Mouse (Mus musculus) heart, embryonic 15.5 days (tissue): ENCODE data around the gene Serpinb9b. TPM values are rescaled to one million over a fixed set of nuclear protein-coding genes. Genes with fewer than 3 reads are reported as not detected.
"Not testable (repeated sequence)": the region's sequence is repeated elsewhere in the genome, so short reads cannot be mapped to it uniquely, and the experiment has no call there.

Experiments used
- ATAC-seq: fragments of 200-750 bp; cut with Nextera tagmentation; replicated peaks from 2 replicates; pipeline ENCODE4 v1.8.0; 2017; ENCODE audit warnings: low read depth, moderate TSS enrichment; ENCODE audit not compliant: insufficient number of reproducible peaks, insufficient read depth, low FRiP score
- H3K27ac ChIP-seq: fragments of 300-500 bp; sonication (generic); 2 replicates; pipeline ENCODE4 v1.5.1; 2015; ENCODE audit warnings: mild to moderate bottlenecking, inconsistent platforms
- H3K27me3 ChIP-seq: fragments of 300-500 bp; sonication (generic); 2 replicates; pipeline ENCODE4 v1.6.1; 2015; ENCODE audit warnings: inconsistent platforms
- H3K36me3 ChIP-seq: fragments of 300-500 bp; sonication (generic); 2 replicates; pipeline ENCODE4 v1.6.1; 2015; ENCODE audit warnings: mild to moderate bottlenecking, inconsistent platforms
- H3K4me1 ChIP-seq: fragments of 300-500 bp; sonication (generic); replicated peaks from 2 replicates; pipeline ENCODE4 v1.6.1; 2015; ENCODE audit warnings: inconsistent platforms
- H3K4me2 ChIP-seq: fragments of 300-500 bp; sonication (generic); 2 replicates; pipeline ENCODE4 v1.6.1; 2015; ENCODE audit warnings: inconsistent platforms, mild to moderate bottlenecking, moderate library complexity
- H3K4me3 ChIP-seq: fragments of 300-500 bp; sonication (generic); 2 replicates; pipeline ENCODE4 v1.5.1; 2015; ENCODE audit warnings: mild to moderate bottlenecking, inconsistent platforms
- H3K9ac ChIP-seq: fragments of 300-500 bp; sonication (generic); 2 replicates; pipeline ENCODE4 v1.6.1; 2015; ENCODE audit warnings: mild to moderate bottlenecking, inconsistent platforms
- H3K9me3 ChIP-seq: fragments of 300-500 bp; sonication (generic); replicated peaks from 2 replicates; pipeline ENCODE4 v1.6.1; 2016; ENCODE audit warnings: inconsistent platforms
- whole genome bisulfite sequencing: fragments of 180-500 bp; shearing (Covaris S2); methylation state at CpG from one replicate; pipeline ENCODE4 v1.1.7; 2015; ENCODE audit warnings: mixed read lengths; 5-methylcytosine and 5-hydroxymethylcytosine counted together
- polyA plus RNA-seq: library from polyadenylated mRNA; unstranded; fragments of >200 nt; fragmentation: Nextera tagmentation; extraction: Ambion mirVana; gene quantifications from 2 replicates; pipeline ENCODE4 v1.2.1, GENCODE M21; 2015

Gene Serpinb9b
- polyA plus RNA-seq, 1 experiment from 2014 or later = 0.52 TPM

GRCm38 (mm10) chr13:33005501-33006075, 21.6 kb upstream of the Serpinb9b start:
- Histone ChIP-seq H3K36me3 (no peaks in the 10 kb centered on the region), H3K4me2 (peak overlapping the region; percentile 70), H3K9me3 (no peaks in the 10 kb centered on the region), H3K4me1 (0 out of 2 replicates have a peak, but pooled peaks cover 14% of the 10 kb centered on the region), H3K27me3 (no peaks in the 10 kb centered on the region), H3K9ac (0 out of 2 replicates have a peak overlapping the region, but pooled peaks have one; percentile 6), H3K4me3 (no peak overlapping the region), H3K27ac (0 out of 2 replicates have a peak overlapping the region, but pooled peaks have one; percentile 90)
- ATAC-seq = no peak
- 59% methylated on average over 2 of the region's 2 CpGs for WGBS

- H3K9ac ChIP-seq = no peak overlapping the region
- ATAC-seq = no peak
- H3K4me1 ChIP-seq = 0 out of 2 replicates have a peak, but pooled peaks cover 14% of the 10 kb centered on the region
- H3K9me3 ChIP-seq = no peaks in the 10 kb centered on the region
- H3K27ac ChIP-seq = no peak overlapping the region
- H3K4me2 ChIP-seq = no peak overlapping the region
- H3K4me3 ChIP-seq = no peak overlapping the region
- WGBS = 68% methylated on average over 3 of the region's 3 CpGs
- H3K27me3 ChIP-seq = no peaks in the 10 kb centered on the region
- no peaks in the 10 kb centered on the region for H3K36me3 ChIP-seq
These were observed 20.7 kb upstream of the Serpinb9b start for GRCm38 (mm10) chr13:33006555-33006954.

GRCm38 (mm10) chr13:33012395-33012794, 14.8 kb upstream of the Serpinb9b start:
- Histone ChIP-seq H3K4me3 (no peak overlapping the region), H3K36me3 (peaks cover 12% of the 10 kb centered on the region; the same call in 1 of the 2 replicates), H3K4me1 (no peaks in the 10 kb centered on the region), H3K9me3 (no peaks in the 10 kb centered on the region), H3K9ac (no peak overlapping the region), H3K4me2 (no peak overlapping the region), H3K27ac (no peak overlapping the region), H3K27me3 (no peaks in the 10 kb centered on the region)
- 74% methylated on average over 1 of the region's 1 CpGs for WGBS
- ATAC-seq = no peak

GRCm38 (mm10) chr13:33013271-33013670, 13.9 kb upstream of the Serpinb9b start:
- Histone ChIP-seq H3K4me1 (no peaks in the 10 kb centered on the region), H3K4me2 (no peak overlapping the region), H3K4me3 (no peak overlapping the region), H3K27me3 (no peaks in the 10 kb centered on the region), H3K9me3 (no peaks in the 10 kb centered on the region), H3K36me3 (peaks cover 12% of the 10 kb centered on the region; the same call in 1 of the 2 replicates), H3K27ac (no peak overlapping the region), H3K9ac (no peak overlapping the region)
- ATAC-seq = no peak
- WGBS = 64% methylated on average over 2 of the region's 2 CpGs

- H3K4me1 ChIP-seq = no peaks in the 10 kb centered on the region
- H3K4me3 ChIP-seq = no peak overlapping the region
- H3K4me2 ChIP-seq = no peak overlapping the region
- H3K9ac ChIP-seq = no peak overlapping the region
- ATAC-seq = no peak
- H3K9me3 ChIP-seq = no peaks in the 10 kb centered on the region
- WGBS = 89% methylated on average over 1 of the region's 1 CpGs
- H3K36me3 ChIP-seq = no peaks in the 10 kb centered on the region
- H3K27ac ChIP-seq = no peak overlapping the region
- no peaks in the 10 kb centered on the region for H3K27me3 ChIP-seq
These were observed 4.8 kb upstream of the Serpinb9b start for GRCm38 (mm10) chr13:33022371-33022770.

- 34% methylated on average over 1 of the region's 1 CpGs for WGBS
- Histone ChIP-seq H3K9me3 (no peaks in the 10 kb centered on the region), H3K27me3 (no peaks in the 10 kb centered on the region), H3K4me3 (no peak overlapping the region), H3K4me2 (no peak overlapping the region), H3K9ac (no peak overlapping the region), H3K4me1 (peaks cover 7% of the 10 kb centered on the region; the same call in 1 of the 2 replicates), H3K36me3 (no peaks in the 10 kb centered on the region), H3K27ac (no peak overlapping the region)
- no peak for ATAC-seq
These were observed 674 bp upstream of the Serpinb9b start for GRCm38 (mm10) chr13:33026427-33027057.

- WGBS = 35% methylated on average over 2 of the region's 2 CpGs
- Histone ChIP-seq H3K36me3 (no peaks in the 10 kb centered on the region), H3K27ac (no peak overlapping the region), H3K9ac (no peak overlapping the region), H3K4me2 (no peak overlapping the region), H3K4me1 (peaks cover 7% of the 10 kb centered on the region; the same call in 1 of the 2 replicates), H3K9me3 (no peaks in the 10 kb centered on the region), H3K27me3 (no peaks in the 10 kb centered on the region), H3K4me3 (no peak overlapping the region)
- ATAC-seq = no peak
These were observed 930 bp downstream of the Serpinb9b start for GRCm38 (mm10) chr13:33028146-33028545.

- Histone ChIP-seq H3K9ac (no peak overlapping the region), H3K27ac (no peak overlapping the region), H3K9me3 (no peaks in the 10 kb centered on the region), H3K27me3 (no peaks in the 10 kb centered on the region), H3K4me3 (no peak overlapping the region), H3K36me3 (no peaks in the 10 kb centered on the region), H3K4me2 (no peak overlapping the region), H3K4me1 (peaks cover 7% of the 10 kb centered on the region; the same call in 1 of the 2 replicates)
- ATAC-seq = no peak
- WGBS = 27% methylated on average over 2 of the region's 2 CpGs
These were observed 1.3 kb downstream of the Serpinb9b start for GRCm38 (mm10) chr13:33028550-33028949.

- not testable (repeated sequence) for H3K27ac ChIP-seq, H3K27me3 ChIP-seq, H3K4me1 ChIP-seq, H3K4me3 ChIP-seq, H3K9ac ChIP-seq, H3K4me2 ChIP-seq, ATAC-seq, H3K36me3 ChIP-seq, H3K9me3 ChIP-seq
- 75% methylated on average over 2 of the region's 2 CpGs for whole genome bisulfite sequencing
These were observed 2.3 kb downstream of the Serpinb9b start for GRCm38 (mm10) chr13:33029478-33029877.

- H3K4me3 ChIP-seq = no peak overlapping the region
- no peaks in the 10 kb centered on the region for H3K9me3 ChIP-seq
- H3K9ac ChIP-seq = no peak overlapping the region
- H3K27ac ChIP-seq = no peak overlapping the region
- no peaks in the 10 kb centered on the region for H3K27me3 ChIP-seq
- no peak overlapping the region for H3K4me2 ChIP-seq
- no peak for ATAC-seq
- WGBS = 88% methylated on average over 2 of the region's 3 CpGs
- peaks cover 7% of the 10 kb centered on the region; the same call in 1 of the 2 replicates for H3K4me1 ChIP-seq
- H3K36me3 ChIP-seq = no peaks in the 10 kb centered on the region
These were observed 3.1 kb downstream of the Serpinb9b start for GRCm38 (mm10) chr13:33030281-33030680.

- H3K4me3 ChIP-seq = no peak overlapping the region
- 72% methylated on average over 1 of the region's 1 CpGs for WGBS
These were observed 8.3 kb downstream of the Serpinb9b start for GRCm38 (mm10) chr13:33035506-33035905.

GRCm38 (mm10) chr13:33043542-33043941, 16.3 kb downstream of the Serpinb9b start:
- H3K4me2 ChIP-seq = no peak overlapping the region
- WGBS = 86% methylated on average over 3 of the region's 3 CpGs
- H3K27me3 ChIP-seq = no peaks in the 10 kb centered on the region

More at GRCm38 (mm10) chr13:33035506-33035905, 8.3 kb downstream of the Serpinb9b start:
- Histone ChIP-seq H3K4me2 (no peak overlapping the region), H3K36me3 (no peaks in the 10 kb centered on the region), H3K9me3 (no peaks in the 10 kb centered on the region), H3K27me3 (no peaks in the 10 kb centered on the region), H3K4me1 (no peaks in the 10 kb centered on the region), H3K9ac (no peak overlapping the region), H3K27ac (no peak overlapping the region)
- no peak for ATAC-seq

More at GRCm38 (mm10) chr13:33043542-33043941, 16.3 kb downstream of the Serpinb9b start:
- Histone ChIP-seq H3K4me3 (no peak overlapping the region), H3K27ac (no peak overlapping the region), H3K9me3 (no peaks in the 10 kb centered on the region), H3K9ac (no peak overlapping the region), H3K36me3 (no peaks in the 10 kb centered on the region), H3K4me1 (no peaks in the 10 kb centered on the region)
- no peak for ATAC-seq
